Mouse (Mus musculus): ENCODE measurements at regions not wholly inside any gene's neighbourhood (a gene's known extent, or its start where the extent isn't known, plus 50 kb on each side); places are given as distances from the start of the nearest gene placed in this dataset.

DNA sequence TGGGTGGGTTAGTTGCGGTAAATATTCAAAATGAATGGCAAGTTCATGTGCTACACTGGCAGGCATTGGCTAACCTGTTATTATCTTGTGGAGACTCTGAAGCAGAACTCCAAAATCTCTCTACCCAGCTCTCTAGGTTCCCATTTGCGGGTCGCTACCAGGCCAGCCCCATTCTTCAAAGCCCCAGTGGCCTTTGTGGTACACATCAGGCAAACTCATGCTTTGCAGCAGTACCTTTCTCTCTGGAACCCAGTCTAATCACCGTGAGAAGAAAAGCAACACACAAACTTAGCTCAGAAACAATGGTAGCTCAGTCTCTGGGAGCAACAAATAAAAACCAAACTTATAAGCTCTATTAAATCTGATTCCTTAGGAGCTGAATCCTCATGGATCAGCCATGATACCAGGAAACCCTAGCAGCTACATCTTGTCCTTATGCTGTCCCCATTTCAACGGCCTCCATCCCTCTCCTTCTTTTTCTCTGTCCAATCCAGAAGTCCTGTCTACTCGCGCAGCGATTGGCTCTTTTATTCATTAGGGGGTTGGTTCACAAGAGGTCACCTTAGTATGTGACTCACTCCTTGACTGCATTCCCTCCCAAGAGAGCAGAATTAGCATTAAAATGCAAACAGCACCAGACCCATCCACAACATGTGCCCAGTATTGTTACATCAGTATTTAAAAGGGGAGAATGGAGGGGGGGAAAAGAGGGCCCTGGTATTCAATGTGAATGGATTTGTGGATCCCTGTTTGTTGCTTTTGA lies 400.0 kb upstream of the Adgrb3 start:
- TF ChIP-seq ZC3H11A (IDR thresholded peaks at IDR 0.05; ENCODE audit: borderline replicate concordance, low read depth, low read length): no peak
- no peak for TF ChIP-seq HCFC1 (IDR thresholded peaks at IDR 0.05; ENCODE audit: borderline replicate concordance, insufficient read depth, low read length)
- TF ChIP-seq ZNF384 (IDR thresholded peaks at IDR 0.05; ENCODE audit: low read depth, low read length): no peak
- no peak for TF ChIP-seq MAFK (IDR thresholded peaks at IDR 0.05; ENCODE audit: insufficient read depth, low read depth, low read length)
- no peak for TF ChIP-seq CHD2 (IDR thresholded peaks at IDR 0.05; ENCODE audit: low read depth, low read length)

All from ES-E14 (cell line).